Mouse (Mus musculus) cerebellum, adult 11 months (tissue): Measurements from ENCODE around the gene Npas3.
A peak's percentile ranks its signal among the peaks of the same experiment; 100 is the strongest.

Source experiments
- DNase-seq: peaks from one replicate; pipeline ENCODE4 v3.0.0; 2022

Gene Npas3

DNA sequence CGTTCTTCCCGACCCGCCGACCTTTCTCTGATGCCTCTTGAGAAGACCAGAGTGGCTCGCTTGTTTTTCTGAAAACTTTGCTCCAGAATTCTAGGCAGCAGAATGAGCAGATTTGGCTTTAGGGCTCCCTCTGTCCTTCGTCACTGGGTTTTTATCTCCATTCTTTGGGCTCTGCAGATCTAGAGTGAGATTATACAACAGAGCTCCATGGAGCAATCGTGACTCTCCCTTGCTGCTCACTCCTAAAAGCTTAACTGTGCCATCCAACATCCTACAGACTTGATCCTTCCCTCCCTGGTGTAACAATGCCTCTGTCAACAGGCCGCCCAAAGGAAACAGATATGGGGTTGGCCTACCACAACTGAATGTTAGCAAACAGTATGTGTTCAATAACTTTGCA is 634.4 kb downstream of the Npas3 start:
- no peak for DNase-seq

DNA sequence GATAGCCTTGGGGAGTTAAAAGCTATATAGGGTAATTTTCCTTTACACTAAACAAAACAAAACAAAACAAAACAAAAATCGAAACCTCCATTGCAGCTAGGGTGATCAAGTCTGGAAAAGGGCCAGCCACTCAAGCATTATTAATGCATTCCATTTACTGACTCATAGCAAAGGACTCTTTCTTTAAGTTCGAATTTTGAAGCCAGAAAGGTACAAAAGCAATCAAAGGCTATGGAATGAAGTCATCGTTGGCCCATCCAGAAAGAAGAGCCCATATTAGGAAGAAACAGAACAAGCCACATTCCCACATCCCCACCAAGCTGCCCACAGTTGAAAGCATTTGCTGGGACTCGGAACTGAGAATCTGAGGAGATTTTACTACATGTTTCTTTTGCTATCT is 640.1 kb downstream of the Npas3 start:
- DNase-seq: no peak

DNA sequence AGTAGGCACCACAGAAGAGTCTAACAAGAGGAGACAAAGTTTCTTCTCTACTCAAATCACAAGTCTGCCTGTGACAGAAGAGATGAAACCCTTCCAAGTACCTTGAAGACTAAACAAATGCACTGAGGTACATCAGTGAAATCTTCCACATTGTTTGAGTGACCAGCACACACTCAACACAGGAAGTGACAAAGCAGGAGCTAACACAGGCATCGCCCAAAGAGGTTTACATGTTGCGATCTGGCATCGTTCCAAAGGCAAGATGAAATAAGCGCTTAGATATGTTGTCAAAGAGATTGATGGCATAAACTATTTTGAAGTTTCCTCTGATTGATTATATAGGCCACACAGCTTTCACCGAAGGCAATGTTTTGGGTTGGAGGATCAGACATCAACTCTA is 647.4 kb downstream of the Npas3 start:
- DNase-seq: no peak

DNA sequence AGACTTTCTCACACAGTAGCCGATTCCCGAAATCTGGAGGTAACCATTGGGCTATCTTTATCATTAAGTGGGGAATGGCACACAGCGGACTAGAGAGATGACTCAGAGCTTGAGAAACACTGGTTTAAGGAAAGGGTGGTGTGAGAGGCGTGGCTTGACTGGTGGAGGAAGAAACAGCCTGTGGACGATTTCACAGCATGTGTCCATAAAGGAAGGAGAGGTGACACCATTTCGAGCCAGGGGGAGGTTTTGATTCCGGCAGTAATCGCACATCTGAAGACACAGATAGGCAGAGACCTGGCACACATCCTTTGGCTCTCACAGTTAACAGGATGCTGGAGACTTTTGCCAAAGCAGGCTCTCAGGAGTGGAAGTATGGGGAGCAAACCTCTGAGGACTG is 660.3 kb downstream of the Npas3 start:
- DNase-seq: no peak

DNA sequence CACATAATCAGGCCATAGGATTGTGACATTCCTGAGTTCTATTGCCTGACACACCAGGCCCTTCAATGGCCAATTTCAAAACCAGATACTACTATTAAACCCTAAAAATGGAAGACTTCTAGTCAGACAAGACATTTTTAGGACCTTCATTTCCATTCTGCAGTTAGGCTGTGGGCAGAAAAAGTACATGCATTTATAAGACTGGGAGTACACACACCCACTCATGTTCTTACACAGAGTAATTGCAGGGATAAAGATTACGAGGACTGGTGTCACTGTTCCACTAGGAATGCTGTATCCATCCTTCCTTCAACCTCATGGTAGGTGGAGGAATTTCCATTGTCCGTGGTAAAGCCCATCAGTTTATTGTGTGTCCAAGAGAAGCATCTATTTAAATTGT is 661.7 kb downstream of the Npas3 start:
- DNase-seq: no peak

DNA sequence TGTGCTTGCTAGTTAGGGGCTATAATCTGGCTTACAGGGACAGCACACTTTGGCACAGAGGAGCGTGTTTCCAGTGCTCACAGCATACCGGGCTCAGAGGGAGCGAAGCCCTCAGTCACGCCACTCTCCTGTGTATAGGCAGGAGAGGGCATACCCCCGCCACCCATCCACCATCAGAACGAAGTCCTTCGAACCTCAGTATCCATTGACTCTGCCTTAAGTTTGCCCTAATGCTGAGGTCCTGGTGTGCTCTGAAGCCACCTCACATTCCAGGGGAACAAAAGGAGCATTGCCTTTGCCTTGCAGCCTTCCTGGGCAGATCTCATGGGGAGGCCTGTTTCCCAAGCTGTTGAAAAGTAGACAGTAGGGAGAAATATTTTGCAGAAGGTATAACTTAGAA is 673.7 kb downstream of the Npas3 start:
- DNase-seq: no peak

DNA sequence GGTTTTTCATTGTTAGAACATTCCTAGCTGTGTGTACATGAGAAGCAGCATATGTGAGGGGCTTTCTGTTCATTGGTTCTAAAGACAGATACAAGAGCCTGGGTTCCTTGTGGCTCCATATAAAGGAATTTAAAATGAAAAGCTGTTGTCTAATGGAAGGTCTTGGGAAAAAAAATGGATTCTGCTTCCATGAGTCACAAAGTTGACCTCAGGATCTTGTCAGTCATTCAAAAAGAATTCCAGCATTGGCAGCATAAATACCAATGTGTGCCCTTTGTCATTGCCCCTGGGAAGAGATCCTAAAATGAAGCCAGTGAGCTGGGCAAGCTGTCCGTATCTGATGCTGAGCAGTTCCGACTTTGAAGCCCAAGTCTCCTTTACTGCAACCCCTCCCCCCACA is 700.3 kb downstream of the Npas3 start:
- no peak for DNase-seq

DNA sequence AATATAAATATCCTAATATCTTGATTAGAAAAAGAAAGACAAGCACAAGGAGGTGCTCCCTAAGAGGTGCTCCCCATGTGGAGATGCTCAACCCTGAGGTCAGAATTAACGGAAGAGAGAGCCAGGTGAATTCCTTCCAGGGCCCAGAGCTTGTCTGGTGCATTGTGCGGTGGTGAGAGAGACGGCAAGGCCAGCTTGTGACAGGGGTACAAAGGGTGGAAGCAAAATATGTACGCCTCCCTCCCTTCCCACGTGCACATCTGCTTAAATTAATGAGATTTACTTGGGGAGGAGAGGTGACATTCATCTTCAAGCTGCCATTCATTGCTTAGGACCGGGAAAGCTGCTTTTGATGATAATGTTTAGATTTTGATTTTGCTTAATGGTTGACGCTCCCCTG is 713.5 kb downstream of the Npas3 start:
- no peak for DNase-seq

DNA sequence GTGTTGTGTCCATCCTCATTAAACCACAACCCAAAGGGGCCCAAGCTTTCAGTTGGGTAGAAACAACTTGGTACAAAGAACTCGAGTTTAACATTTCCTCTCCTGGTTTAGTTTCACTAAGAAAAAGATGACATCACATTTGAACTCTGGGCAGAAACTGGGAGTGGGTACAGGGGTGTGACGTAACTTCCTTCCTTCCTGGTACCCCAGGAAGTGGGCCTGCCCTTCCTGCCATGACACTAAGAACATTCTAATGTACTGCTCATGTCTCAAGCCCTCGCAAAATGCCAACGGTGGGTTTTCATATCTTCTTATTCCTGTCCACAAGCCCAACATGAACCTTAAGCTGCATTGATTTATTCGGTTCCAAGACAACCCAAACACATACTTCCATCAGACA is 715.1 kb downstream of the Npas3 start:
- DNase-seq: no peak

DNA sequence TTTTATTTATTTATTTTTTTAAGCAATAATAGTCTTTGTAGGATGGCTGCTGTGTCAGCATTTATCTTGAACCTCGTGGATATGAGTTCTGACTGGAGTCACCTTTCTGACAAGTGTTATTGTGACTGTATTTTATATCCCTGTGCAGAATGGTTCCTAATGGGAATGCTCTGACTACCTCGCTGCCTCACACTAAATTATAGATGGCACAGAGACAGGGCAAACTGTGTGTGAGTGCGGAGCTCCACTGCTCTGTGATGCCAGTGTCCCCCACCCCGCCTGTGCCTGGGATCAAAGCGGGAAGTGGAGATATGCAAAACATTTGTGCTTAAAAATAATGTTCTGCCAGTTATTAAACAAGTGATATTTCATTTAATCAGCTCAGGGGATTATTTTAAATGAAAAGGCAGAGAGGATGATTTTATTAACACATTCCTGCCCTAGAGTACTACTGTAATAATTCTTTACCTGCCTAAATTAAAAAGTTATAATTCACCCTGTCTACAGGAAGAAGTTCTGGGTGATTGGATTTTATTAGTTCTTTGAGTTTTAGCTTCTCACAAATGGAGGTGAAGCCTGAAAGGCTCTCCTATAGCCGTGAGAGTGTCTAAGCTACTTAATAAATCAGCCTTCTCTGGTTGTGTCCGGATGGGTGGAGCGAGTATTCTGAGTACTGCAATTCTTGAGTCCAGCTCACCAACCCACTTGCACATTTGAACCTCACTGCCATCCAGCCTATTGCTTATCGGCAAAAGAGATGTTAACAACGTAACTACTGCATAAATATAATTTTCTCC is 721.1 kb downstream of the Npas3 start:
- DNase-seq: no peak

DNA sequence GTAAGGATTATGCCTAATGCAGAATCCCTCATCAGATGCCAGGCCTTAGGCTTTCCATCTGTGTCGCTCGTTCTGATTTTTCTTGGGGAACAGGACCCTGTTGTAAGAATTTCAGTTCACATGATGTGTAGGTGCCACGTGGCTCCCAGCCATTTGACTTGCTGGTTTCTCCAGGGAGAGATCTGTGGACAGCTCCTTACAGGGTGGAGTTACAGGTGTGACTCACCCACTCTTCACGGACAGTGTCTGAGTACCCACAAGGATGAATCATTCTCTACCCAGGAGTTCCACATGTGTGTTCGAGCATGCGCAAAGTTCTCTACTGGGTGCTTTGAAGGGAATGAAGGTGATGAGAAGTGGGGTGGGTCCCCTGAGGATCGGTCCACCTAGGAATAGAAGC is 722.2 kb downstream of the Npas3 start:
- no peak for DNase-seq

DNA sequence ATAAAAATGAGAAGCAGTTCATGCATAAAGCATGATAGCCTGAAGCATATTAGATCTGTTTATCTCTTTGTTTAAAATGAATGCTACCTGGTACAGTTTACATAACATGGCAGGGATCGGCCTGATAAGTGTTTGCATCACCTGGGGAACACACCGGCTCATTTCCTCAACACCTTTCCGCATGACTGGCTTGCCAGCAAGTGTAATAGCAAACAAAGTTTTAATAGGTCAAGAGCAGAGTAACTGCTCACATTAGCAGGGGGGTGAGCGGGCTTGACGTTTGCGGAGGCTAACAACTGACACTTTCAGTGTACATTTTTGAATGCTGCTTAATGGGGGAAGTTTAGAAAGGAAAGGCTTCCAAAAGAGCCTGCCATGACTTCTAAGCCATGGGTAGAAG is 724.9 kb downstream of the Npas3 start:
- DNase-seq: no peak

DNA sequence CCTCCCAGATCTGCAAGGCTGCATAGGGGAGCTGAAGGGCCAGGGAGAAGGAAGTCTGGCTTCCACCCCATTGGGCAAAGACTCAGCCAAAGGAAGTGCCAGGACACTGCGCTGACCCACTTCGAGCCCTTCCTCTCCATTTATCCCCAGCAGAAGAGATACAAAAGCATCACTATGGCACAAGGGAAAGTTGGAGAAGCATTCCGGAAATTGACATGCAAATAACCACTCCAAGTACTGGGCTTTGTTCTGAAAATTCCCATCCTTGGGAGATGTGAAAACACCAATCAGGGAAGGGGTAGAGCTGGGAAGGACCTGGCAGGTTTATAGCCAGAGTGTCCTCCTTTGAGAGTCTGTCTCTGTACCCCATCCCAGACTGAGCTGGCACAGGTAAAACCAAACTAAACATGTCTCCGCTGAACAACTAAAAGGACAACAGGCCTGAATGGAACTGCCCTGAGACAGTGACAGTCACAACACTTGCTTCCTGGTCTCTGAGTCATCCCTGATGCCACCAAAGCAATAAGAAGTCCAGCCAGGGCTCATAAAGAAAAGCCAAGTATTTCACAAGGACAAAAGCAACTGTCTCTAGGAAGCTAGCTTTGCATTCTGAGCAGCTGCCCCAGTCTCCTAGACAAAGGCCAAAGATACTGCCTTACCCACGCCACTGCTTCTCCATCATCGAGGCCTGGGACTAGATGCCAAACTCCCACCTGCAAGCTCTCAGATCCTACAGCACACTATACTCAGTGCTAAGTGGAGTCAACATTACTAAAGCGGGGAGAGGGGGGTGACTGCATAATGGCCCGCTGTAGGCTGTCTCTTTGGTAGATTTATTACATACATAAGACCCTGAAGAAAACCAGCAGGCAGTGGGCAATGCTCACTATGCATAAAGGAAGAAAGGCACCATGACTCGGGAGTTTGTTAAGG is 733.4 kb downstream of the Npas3 start:
- peak; percentile 11 for DNase-seq

DNA sequence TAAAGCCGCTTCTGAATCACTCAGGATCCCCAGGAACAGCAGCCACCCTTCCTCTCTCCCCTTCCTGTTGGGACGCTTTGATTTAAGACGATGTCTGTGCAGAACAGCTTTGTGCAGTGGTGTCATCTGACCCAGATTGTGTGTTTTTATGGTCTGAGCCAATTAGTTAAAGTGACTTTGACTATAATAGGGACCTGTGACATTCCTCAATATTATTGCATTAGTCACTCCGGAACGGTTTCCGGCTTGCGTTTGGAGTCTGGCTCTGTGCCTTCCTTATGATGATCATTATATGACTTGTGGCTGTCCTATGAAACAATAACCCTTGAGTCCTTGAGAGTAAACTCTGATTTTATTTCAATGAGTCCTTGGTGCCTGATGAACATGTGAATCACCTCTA is 735.5 kb downstream of the Npas3 start:
- DNase-seq: no peak

DNA sequence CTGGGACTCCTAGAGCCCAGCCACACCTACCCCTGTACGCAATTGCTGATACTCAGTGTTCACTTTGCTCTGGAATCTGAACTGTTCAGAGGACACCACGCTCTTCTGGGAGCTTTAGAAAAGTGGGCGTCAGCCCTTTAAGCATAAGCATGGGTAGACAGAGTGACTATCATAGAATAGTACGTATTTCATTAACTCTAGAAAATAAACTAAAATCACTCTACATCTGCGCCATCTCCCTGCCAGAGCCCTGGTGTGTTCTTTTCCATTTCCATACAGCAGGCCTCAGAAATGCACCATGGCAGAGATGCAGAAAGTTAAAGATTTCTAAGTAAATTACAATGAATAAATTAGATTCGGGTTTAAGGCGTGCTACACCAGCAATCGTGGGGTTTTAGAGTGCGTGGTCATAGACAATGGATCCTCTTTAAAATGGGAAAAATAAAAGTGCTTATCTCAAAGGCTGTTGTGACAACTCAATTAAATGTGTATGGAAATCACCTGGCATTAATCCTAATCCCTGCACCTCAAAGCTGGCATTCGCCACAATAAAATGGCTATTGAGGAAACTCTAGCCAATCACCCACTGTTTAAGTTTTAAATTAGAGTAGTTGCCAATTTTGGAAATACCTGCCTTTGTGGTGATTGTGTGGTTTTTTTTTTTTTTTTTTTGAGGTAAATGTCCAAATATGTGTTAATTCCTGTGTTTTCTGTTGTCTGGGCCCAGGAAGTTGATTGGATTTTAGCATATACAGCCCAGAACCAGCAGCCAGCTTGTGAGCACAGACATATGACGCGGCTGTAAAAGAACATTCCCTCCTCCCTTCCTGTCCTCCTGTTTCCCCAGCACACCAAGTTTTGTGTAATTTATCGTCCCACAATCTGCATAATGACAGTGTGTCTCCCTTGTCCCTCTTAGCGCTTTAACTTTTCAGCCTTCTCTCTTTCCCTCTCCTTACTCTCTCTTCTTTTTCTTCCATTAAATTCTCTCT is 737.7 kb downstream of the Npas3 start:
- no peak for DNase-seq

DNA sequence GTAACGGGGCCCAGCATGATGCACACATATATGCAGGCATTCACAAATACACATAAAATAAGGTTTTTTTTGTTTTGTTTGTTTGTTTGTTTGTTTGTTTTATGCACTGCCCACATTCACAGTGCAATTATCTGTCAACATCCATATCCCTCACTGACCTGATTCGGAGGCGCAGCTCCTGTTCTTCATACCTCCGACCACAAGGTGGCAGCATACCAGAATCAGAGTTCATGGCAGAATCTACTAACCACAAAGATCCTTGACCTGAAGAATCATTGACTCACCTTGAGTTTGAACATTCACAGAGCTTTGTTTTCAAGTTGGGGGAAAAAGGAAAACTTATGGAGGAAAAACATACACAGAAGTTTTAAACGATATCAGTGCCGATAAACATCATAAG is 743.9 kb downstream of the Npas3 start:
- no peak for DNase-seq

DNA sequence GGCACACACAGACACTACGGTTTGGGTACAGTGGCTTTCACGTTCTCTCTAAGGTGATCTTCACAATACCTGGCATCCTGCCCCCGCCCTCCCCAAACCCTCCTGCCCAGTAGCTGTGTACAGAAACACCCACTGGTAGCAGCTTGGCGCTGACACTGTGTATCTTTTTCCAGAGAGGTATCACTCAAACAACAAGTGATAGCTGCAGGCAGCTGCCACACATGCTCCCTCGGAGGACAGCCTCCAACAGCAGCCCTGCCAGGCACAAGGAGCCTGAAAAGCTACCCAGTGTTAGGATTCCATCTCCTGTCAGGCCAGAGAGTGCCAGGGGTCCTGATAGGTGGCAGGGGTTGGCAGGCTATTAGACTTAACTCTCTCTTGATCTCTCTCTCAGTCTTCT is 747.2 kb downstream of the Npas3 start:
- no peak for DNase-seq

DNA sequence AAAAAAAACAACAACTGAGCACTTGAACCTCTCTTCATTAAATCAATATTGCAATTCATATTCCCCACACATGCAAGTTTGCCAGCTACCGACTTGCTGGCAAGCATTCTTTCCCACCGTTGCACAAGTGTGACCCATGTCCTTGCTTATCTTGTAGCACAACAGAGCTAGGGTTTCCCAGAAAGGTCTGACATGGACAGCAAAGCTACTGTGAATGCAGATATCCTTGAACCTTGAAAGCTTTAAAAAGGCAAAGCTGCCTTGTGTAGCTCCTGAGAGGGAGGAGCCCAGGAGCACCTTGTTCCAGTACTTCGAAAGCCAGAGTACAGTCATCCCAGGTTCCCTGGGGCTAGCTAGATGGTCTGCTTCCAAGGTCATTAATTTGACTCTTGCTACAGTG is 748.7 kb downstream of the Npas3 start:
- DNase-seq: no peak

DNA sequence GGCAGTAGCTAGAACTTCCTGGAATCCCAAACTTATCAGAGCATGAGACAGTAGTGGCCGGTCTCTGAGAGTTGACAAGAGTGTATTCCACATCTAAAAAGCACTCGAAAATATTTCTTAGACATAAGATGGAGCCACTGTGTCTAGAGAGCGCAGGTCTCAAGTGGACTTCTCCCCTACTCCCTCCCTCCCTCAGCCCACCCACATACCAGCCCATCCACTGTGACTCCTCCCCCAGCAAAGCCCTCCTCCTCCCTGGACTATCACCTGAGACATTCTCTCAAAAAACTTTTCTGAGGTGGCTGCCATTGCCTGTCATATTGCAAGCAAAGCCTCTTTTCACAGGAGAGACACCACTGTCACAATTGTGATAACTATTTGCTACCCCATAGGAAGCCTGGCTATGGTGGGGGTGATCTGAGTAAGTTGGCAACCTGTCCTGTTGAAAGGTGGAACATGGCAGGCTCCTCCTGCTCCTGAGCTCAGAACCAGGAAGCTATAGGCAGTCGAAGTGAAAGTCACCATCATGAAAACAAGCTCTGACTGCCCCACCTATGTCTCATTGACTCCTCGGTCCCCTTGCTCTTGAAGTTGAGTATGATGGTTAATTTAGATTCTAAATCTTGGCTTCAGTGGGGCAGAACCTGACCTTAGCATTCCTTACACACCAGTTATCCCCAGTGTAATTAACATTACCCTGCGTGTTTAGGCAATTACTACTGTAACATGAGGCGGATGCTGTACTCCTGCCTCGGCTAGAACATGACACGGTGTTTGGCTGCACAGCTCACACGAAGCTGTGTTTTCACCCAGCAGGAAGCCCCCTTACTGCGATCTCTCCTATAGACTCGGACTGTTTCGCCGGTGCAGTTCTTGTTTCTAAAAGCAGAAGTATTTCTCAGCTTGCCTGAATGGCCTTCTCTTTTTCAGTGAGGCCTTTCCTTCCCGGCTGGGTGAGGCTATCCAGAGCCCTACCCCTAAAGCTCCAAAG is 751.5 kb downstream of the Npas3 start:
- DNase-seq: no peak

DNA sequence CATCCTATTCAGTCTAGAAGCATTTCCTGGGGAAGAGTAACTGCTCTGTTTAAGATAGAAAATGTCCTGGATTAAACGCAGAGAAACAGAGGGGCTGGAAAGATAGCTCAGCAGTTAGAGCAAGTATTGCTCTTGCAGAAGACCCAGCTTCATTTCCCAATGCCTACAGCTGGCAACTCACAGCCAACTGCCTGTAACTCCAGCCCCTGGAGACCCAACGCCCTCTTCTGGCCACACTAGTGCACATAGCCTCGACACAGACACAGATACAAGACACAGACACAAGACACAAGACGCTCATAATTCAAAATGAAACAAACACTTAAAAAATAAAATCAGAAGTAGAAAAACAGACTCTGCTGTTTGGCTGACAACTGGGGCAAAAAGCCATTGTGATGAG is 754.0 kb downstream of the Npas3 start:
- DNase-seq: no peak

DNA sequence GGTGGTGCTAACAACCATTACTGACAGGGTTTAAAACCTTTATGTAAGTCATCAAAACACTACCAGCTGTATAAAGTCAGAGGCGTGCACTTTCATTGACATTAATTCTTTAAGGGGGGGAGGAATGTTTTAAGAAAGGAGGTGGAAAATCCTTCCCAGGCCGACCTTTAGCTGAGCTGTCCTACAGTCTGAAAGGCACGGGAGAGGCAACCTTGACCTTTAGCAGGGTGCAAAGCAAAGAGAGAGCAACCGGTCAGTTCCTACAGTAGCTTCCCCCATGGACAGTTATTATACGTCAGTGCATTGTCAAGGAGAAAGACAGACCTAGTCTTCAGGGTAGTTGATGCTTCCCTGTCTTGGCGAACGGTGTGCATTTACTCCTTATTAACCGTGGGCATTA is 756.1 kb downstream of the Npas3 start:
- DNase-seq: no peak

DNA sequence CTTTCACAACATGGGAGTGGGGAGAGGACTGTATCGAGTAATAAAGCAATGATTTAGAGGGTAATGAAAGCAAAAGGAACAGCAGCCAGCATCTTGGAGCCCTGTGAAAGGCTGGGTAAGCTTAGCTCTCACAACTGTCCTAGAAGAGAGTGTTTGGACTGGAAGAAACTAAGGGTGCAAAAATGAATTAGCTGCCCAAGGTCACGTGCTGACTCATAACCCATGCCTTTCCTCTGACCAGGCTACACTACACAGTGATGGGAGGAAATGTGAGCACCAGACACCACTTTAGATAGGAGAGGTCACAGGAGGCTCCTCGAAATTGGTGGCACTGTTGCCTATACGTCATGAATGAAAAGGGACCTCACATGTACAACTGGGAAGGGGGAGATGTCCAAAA is 757.1 kb downstream of the Npas3 start:
- no peak for DNase-seq
